Mouse (Mus musculus) liver, adult 2 months (tissue): Measurements from ENCODE around the gene Acmsd.

Experiments used
- CTCF ChIP-seq: fragments of 200-500 bp; IDR thresholded peaks from 2 replicates; pipeline ENCODE4 v1.5.1; 2011; ENCODE audit warnings: low read depth, low read length, control low read depth
- POLR2A ChIP-seq: fragments of 200-500 bp; IDR thresholded peaks from 2 replicates; pipeline ENCODE4 v1.6.1; 2011; ENCODE audit warnings: low read length, control low read depth; ENCODE audit not compliant: insufficient read depth; ENCODE audit errors: extremely low read depth

DNA sequence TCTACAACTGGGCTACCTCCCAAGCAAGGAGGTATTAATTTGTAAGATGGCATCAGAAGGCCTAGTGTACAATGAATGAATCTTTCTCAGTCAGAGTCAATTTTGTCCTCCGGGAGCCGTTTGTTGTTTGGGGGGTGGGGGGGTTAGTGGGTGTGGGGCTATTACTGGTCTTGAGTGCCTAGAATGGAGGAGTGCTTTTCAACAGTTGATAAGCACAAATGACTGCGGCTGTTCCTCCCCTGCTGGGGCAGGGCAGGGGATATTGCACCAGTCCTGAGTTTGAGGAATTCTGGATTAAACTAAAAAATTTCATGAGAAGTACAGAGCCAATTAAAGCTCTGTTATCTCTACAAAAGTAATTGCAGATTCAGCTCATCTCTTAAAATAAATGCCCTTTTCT lies 50.9 kb downstream of the Acmsd start:
- TF ChIP-seq CTCF (no peak), POLR2A (no peak)
